Mouse (Mus musculus): ENCODE measurements around the gene Gm28269. TPM values are rescaled to one million over a fixed set of nuclear protein-coding genes. Genes with fewer than 3 reads are reported as not detected.

Gene Gm28269
- polyA plus RNA-seq, 1 experiment from 2014 or later: not detected

Other genes starting within 250 kb of the Gm28269 start
- gene Slc6a14, start 30.2 kb downstream of the Gm28269 start, polyA plus RNA-seq (2014; fragmentation: Nextera tagmentation; extraction: Ambion mirVana): not detected in 2 replicates